Mouse (Mus musculus): Measurements from ENCODE around the gene Cdkn2b. TPM values are rescaled to one million over a fixed set of nuclear protein-coding genes. Genes with fewer than 3 reads are reported as not detected.

Cdkn2b gene
- total and polyA plus RNA-seq, 3 experiments = not detected

DNA sequence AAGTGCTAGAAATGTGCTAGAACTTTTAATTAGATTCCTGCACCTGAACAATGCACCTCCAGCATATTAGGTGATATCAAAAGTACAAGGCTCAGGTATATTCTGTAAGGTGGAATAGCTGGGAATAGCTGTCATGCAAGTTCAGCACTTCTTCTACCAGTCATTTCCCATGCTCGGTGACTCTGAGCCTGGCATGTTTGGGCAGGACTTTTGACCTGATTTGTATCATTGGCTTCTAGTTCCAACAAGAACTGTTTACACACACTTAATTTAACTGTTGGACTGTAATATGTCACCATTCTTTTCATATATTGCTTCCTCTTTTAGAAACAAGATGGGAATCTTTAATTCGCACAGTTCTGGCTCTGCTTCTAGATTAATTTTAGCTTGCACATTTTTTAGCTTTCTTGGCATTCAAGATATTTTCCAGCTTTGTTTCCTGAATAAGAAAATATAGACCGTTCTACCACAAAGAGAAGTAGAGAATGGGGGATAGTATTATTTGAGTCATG is 42.3 kb upstream of the Cdkn2b start:
- Histone ChIP-seq H3K4me1 (ENCODE audit: control insufficient read depth in 1 of 2, insufficient read depth in 2 of 2) (peaks cover 2 to 23% of the 10 kb centered on the region in 2 experiments; a peak in 3 of 4 replicates), H3K4me2 (ENCODE audit: insufficient read depth, low read depth, poor library complexity, severe bottlenecking) (no peak overlapping the region), H3K4me3 (replicated peaks in 1 of 3; ENCODE audit: low read depth in 2 of 3, low read length in 2 of 3, poor library complexity in 1 of 3) (no peak overlapping the region), H3K9me3 (replicated peaks; ENCODE audit: low read length) (no peaks in the 10 kb centered on the region), H3K36me3 (replicated peaks in 1 of 2; ENCODE audit: control insufficient read depth in 1 of 2, insufficient read depth in 1 of 2, low read length in 1 of 2) (no peaks in the 10 kb centered on the region), H3K27me3 (replicated peaks) (no peaks in the 10 kb centered on the region), H3K79me2 (replicated peaks; ENCODE audit: control insufficient read depth, extremely low read depth, insufficient read depth, poor library complexity, severe bottlenecking) (no peaks in the 10 kb centered on the region), H3K27ac (ENCODE audit: insufficient read depth, low read depth) (no peak overlapping the region), H3K9ac (ENCODE audit: insufficient read depth, low read depth) (no peak overlapping the region)
- no peak for TF ChIP-seq EP300 (IDR thresholded peaks at IDR 0.05; ENCODE audit: low read length)
- TF ChIP-seq E2F4 (IDR thresholded peaks at IDR 0.05; ENCODE audit: insufficient replicate concordance, low read depth, low read length) = no peak
- TF ChIP-seq RCOR1 (conservative IDR thresholded peaks at IDR 0.05; ENCODE audit: low read depth, low read length) = no peak
- TF ChIP-seq GABPA (IDR thresholded peaks at IDR 0.05; ENCODE audit: insufficient replicate concordance, low read depth, low read length) = no peak
- no peak for TF ChIP-seq POLR2AphosphoS2 (IDR thresholded peaks at IDR 0.05; ENCODE audit: low read depth, low read length)
- no peak for TF ChIP-seq USF2 (conservative IDR thresholded peaks at IDR 0.05; ENCODE audit: low read depth, low read length)
- no peak for TF ChIP-seq CTCF (conservative IDR thresholded peaks at IDR 0.05 in 1 of 2, IDR thresholded peaks at IDR 0.05 in 1 of 2; ENCODE audit: low read depth in 2 of 2, low read length in 2 of 2)
- no peak for TF ChIP-seq ZC3H11A (IDR thresholded peaks at IDR 0.05; ENCODE audit: low read depth, low read length)
- TF ChIP-seq JUND (conservative IDR thresholded peaks at IDR 0.05; ENCODE audit: low read depth, low read length) = no peak
- no peak for TF ChIP-seq MAX (IDR thresholded peaks at IDR 0.05; ENCODE audit: low read length)
- TF ChIP-seq ZKSCAN1 (IDR thresholded peaks at IDR 0.05; ENCODE audit: borderline replicate concordance, low read depth, low read length) = no peak
- TF ChIP-seq SMC3 (IDR thresholded peaks at IDR 0.05; ENCODE audit: low read depth, low read length) = no peak
- TF ChIP-seq NELFE (IDR thresholded peaks at IDR 0.05; ENCODE audit: low read depth, low read length) = no peak
- TF ChIP-seq RAD21 (IDR thresholded peaks at IDR 0.05; ENCODE audit: low read depth, low read length) = no peak
- no peak for TF ChIP-seq UBTF (IDR thresholded peaks at IDR 0.05; ENCODE audit: low read depth, low read length)
- no peak for TF ChIP-seq NRF1 (IDR thresholded peaks at IDR 0.05; ENCODE audit: low read depth, low read length)
- no peak for TF ChIP-seq JUN (IDR thresholded peaks at IDR 0.05; ENCODE audit: insufficient read depth, low read depth, low read length)
- TF ChIP-seq ZNF384 (IDR thresholded peaks at IDR 0.05; ENCODE audit: low read depth, low read length) = no peak
- DNase-seq (ENCODE audit: extremely low read depth) = no peak
- dilution Hi-C loops (cut with MboI; ENCODE audit: extremely low pct_ligation_motif_present, extremely low pct_unique_long_range_greater_than_20kb, low sequenced_read_pairs) = no loop called here
- in situ Hi-C loops (cut with MboI; ENCODE audit: low pct_ligation_motif_present, low pct_unique_long_range_greater_than_20kb, low sequenced_read_pairs) = no loop called here

DNA sequence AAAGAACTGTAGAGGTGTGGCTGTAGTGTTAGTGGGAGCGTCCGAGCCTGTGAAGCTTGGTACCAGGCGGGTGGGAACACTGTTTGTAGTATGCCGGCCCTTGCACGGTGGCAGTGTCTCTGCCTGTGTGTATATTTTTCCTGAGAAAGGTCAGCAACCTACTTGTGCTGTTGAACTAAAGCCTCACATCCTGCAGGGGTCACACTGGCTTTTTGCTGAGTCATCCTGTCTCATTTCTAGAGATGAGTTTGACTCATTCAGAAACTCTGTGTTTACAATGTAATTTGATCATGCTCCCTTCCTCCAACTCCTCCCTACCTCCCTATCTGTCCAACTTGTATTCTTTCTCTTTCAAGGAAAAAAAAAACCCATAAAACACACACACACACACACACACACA is 40.6 kb upstream of the Cdkn2b start:
- Histone ChIP-seq H3K4me2 (ENCODE audit: insufficient read depth, low read depth, poor library complexity, severe bottlenecking) (no peak overlapping the region), H3K79me2 (replicated peaks; ENCODE audit: control insufficient read depth, extremely low read depth, insufficient read depth, poor library complexity, severe bottlenecking) (no peaks in the 10 kb centered on the region), H3K9me3 (replicated peaks; ENCODE audit: low read length) (no peaks in the 10 kb centered on the region), H3K4me3 (replicated peaks in 1 of 3; ENCODE audit: low read depth in 2 of 3, low read length in 2 of 3, poor library complexity in 1 of 3) (no peak overlapping the region), H3K36me3 (replicated peaks in 1 of 2; ENCODE audit: control insufficient read depth in 1 of 2, insufficient read depth in 1 of 2, low read length in 1 of 2) (no peaks in the 10 kb centered on the region), H3K4me1 (ENCODE audit: control insufficient read depth in 1 of 2, insufficient read depth in 2 of 2) (peaks cover 0 to 20% of the 10 kb centered on the region in 2 experiments; a peak in 2 of 4 replicates), H3K27me3 (replicated peaks) (no peaks in the 10 kb centered on the region), H3K27ac (ENCODE audit: insufficient read depth, low read depth) (no peak overlapping the region), H3K9ac (ENCODE audit: insufficient read depth, low read depth) (no peak overlapping the region)
- in situ Hi-C loops (cut with MboI; ENCODE audit: low pct_ligation_motif_present, low pct_unique_long_range_greater_than_20kb, low sequenced_read_pairs) (no loop called here), dilution Hi-C loops (cut with MboI; ENCODE audit: extremely low pct_ligation_motif_present, extremely low pct_unique_long_range_greater_than_20kb, low sequenced_read_pairs) (no loop called here)
- DNase-seq (ENCODE audit: extremely low read depth) = no peak
- TF ChIP-seq MEF2A (IDR thresholded peaks at IDR 0.05; ENCODE audit: borderline replicate concordance, low read depth, low read length) = no peak

Measured in CH12.LX (cell line).